Mouse (Mus musculus): ENCODE data around the gene Gipr. TPM values are rescaled to one million over a fixed set of nuclear protein-coding genes. Genes with fewer than 3 reads are reported as not detected.

Gene Gipr
- total RNA-seq, 4 experiments from 2014 or later: 1.0 to 1.5 (median 1.2) TPM

- peak; percentile 98 to 99 for DNase-seq (ENCODE audit: low spot score in 2 of 2)
These were observed 16.9 kb downstream of the Gipr start, which contains the start of gene Qpctl for GRCm38 (mm10) chr7:19148875-19149541. Qpctl (minus strand) TSS chr7:19149291.

- DNase-seq (ENCODE audit: low spot score in 2 of 2): no peak
These were observed 17.6 kb downstream of the Gipr start for GRCm38 (mm10) chr7:19148180-19148874.

GRCm38 (mm10) chr7:19147497-19148045, 18.4 kb downstream of the Gipr start:
- DNase-seq (ENCODE audit: low spot score in 2 of 2): no peak

- DNase-seq (ENCODE audit: low spot score in 2 of 2): no peak
These were observed 19.1 kb downstream of the Gipr start for GRCm38 (mm10) chr7:19146793-19147192.

- DNase-seq (ENCODE audit: low spot score in 2 of 2): peak in 1 of 2 experiments; percentile 63
These were observed 28.5 kb downstream of the Gipr start for GRCm38 (mm10) chr7:19137380-19137779.

GRCm38 (mm10) chr7:19136673-19137334, 29.1 kb downstream of the Gipr start:
- peak in 1 of 2 experiments; percentile 56 for DNase-seq (ENCODE audit: low spot score in 2 of 2)

GRCm38 (mm10) chr7:19136168-19136567, 29.8 kb downstream of the Gipr start:
- no peak for DNase-seq (ENCODE audit: low spot score in 2 of 2)

GRCm38 (mm10) chr7:19131324-19131848, 34.5 kb downstream of the Gipr start:
- peak; percentile 96 to 98 for DNase-seq (ENCODE audit: low spot score in 2 of 2)

- DNase-seq (ENCODE audit: low spot score in 2 of 2): no peak
These were observed 35.3 kb downstream of the Gipr start for GRCm38 (mm10) chr7:19130657-19131056.

GRCm38 (mm10) chr7:19129396-19129795, 36.5 kb downstream of the Gipr start:
- no peak for DNase-seq (ENCODE audit: low spot score in 2 of 2)

GRCm38 (mm10) chr7:19127744-19128143, 38.2 kb downstream of the Gipr start:
- DNase-seq (ENCODE audit: low spot score in 2 of 2): no peak

GRCm38 (mm10) chr7:19124713-19125112, 41.2 kb downstream of the Gipr start:
- no peak for DNase-seq (ENCODE audit: low spot score in 2 of 2)

GRCm38 (mm10) chr7:19121686-19122085, 44.2 kb downstream of the Gipr start:
- DNase-seq (ENCODE audit: low spot score in 2 of 2): no peak

- peak; percentile 94 to 96 for DNase-seq (ENCODE audit: low spot score in 2 of 2)
These were observed 46.1 kb downstream of the Gipr start, which contains the start of gene Fbxo46 for GRCm38 (mm10) chr7:19119631-19120429. Fbxo46 (plus strand) TSS chr7:19119859.

- no peak for DNase-seq (ENCODE audit: low spot score in 2 of 2)
These were observed 46.8 kb downstream of the Gipr start for GRCm38 (mm10) chr7:19119083-19119482.

GRCm38 (mm10) chr7:19118028-19118771, 47.7 kb downstream of the Gipr start, which contains the start of gene Gm4969:
Gm4969 (minus strand) TSS chr7:19118368.
- peak; percentile 41 to 51 for DNase-seq (ENCODE audit: low spot score in 2 of 2)

- no peak for DNase-seq (ENCODE audit: low spot score in 2 of 2)
These were observed 56.4 kb downstream of the Gipr start for GRCm38 (mm10) chr7:19109565-19109964.

- no peak for DNase-seq (ENCODE audit: low spot score in 2 of 2)
These were observed 58.5 kb downstream of the Gipr start for GRCm38 (mm10) chr7:19107436-19107835.

Measured in layer of hippocampus, adult 8-10 months (tissue).